Mouse (Mus musculus): ENCODE data around the gene Tspan11. TPM values are rescaled to one million over a fixed set of nuclear protein-coding genes. Genes with fewer than 3 reads are reported as not detected.

Tspan11 gene
- total and polyA plus RNA-seq, 2 experiments from 2014 or later = 3.6 to 5.6 TPM

DNA sequence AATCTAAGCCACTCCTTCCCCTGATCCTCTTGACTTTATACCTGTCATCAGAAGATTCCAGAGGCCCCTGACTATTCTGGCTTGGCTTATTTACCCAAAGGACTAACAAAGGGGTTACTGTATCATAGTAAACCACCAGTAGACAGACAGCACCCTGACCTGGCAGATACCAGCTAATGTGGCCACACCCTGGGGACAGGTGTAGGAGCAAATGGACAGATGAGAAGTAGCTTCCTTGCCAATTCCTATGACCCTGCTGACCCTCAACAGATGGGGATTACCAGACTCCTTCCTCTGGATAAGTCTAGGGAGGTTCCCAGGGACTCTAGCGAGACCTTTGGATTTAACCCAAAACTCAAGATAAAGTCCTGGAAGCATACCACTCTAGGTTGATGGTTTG lies 72.8 kb downstream of the Tspan11 start:
- ATAC-seq (no peak), DNase-seq (ENCODE audit: low spot score) (no peak)
- Histone ChIP-seq H3K4me1 (ENCODE audit: insufficient read depth, low read length) (no peaks in the 10 kb centered on the region), H3K27ac (no peak overlapping the region), H3K9ac (replicated peaks; ENCODE audit: low read length) (no peak overlapping the region), H3K36me3 (ENCODE audit: insufficient read depth, low read length) (peaks cover 13% of the 10 kb centered on the region), H3K4me2 (ENCODE audit: low read depth, low read length) (no peak overlapping the region), H3K4me3 (ENCODE audit: low read length) (no peak overlapping the region), H3K27me3 (ENCODE audit: insufficient read depth, low read length) (no peaks in the 10 kb centered on the region), H3K9me3 (ENCODE audit: low read length) (no peaks in the 10 kb centered on the region)
- 86% methylated on average over 1 of the region's 1 CpGs for WGBS
- no peak for TF ChIP-seq CTCF (IDR thresholded peaks at IDR 0.05; ENCODE audit: low read depth)

DNA sequence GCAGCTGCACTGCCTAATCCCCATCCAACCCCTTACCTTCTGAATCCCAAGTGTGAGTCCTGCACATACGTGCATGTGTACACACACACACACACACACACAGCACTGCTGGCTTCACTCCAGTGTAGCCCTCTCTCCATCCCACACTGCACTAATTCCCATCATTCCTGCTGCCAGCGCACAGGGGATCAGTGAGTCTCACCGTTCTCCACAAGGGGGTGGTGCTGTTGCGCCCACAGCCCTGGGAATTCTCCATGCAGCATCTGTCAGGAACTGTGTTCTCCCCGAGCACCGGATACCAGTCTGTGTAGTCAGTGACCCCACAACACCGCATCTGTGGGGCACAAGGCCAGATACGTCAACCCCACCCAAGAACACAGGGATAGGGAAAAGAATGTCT lies 78.1 kb downstream of the Tspan11 start:
- peak; percentile 83 for TF ChIP-seq CTCF (IDR thresholded peaks at IDR 0.05; ENCODE audit: low read depth)
- WGBS = 43% methylated on average over 8 of the region's 8 CpGs
- Histone ChIP-seq H3K36me3 (ENCODE audit: insufficient read depth, low read length) (peaks cover 13% of the 10 kb centered on the region), H3K27ac (no peak overlapping the region), H3K27me3 (ENCODE audit: insufficient read depth, low read length) (no peaks in the 10 kb centered on the region), H3K4me2 (ENCODE audit: low read depth, low read length) (no peak overlapping the region), H3K4me3 (ENCODE audit: low read length) (no peak overlapping the region), H3K9me3 (ENCODE audit: low read length) (no peaks in the 10 kb centered on the region), H3K9ac (replicated peaks; ENCODE audit: low read length) (no peak overlapping the region), H3K4me1 (ENCODE audit: insufficient read depth, low read length) (no peaks in the 10 kb centered on the region)
- ATAC-seq (peak; percentile 61), DNase-seq (ENCODE audit: low spot score) (peak; percentile 69)

DNA sequence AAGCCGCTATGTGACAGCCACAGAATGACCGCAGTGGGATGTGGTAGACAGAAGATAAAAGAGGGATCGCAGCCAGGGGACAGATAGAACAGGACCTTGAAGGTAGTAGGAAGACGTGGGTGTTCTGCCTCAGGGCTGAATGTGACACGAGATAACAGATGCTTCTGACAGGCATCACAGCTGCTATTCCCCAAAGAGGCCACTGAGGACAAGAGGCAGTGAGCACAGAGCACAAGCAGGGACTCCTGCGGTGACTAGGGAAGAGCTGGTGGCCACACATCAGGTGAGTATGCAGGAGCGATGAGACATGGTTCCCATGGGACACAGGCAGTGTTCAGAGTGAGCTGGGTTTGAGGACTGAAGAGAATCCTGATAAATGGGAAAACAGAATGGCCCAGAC lies 82.3 kb downstream of the Tspan11 start:
- TF ChIP-seq CTCF (IDR thresholded peaks at IDR 0.05; ENCODE audit: low read depth) = no peak
- 61% methylated on average over 7 of the region's 7 CpGs for WGBS
- peak; percentile 0; the same call in 1 of the 2 replicates for ATAC-seq
- Histone ChIP-seq H3K4me2 (ENCODE audit: low read depth, low read length) (no peak overlapping the region), H3K27me3 (ENCODE audit: insufficient read depth, low read length) (no peaks in the 10 kb centered on the region), H3K9ac (replicated peaks; ENCODE audit: low read length) (no peak overlapping the region), H3K36me3 (ENCODE audit: insufficient read depth, low read length) (no peaks in the 10 kb centered on the region; the same call in 1 of the 2 replicates), H3K4me1 (ENCODE audit: insufficient read depth, low read length) (peaks cover 10% of the 10 kb centered on the region; the same call in 1 of the 2 replicates), H3K9me3 (ENCODE audit: low read length) (no peaks in the 10 kb centered on the region), H3K27ac (no peak overlapping the region), H3K4me3 (ENCODE audit: low read length) (no peak overlapping the region)
- DNase-seq (ENCODE audit: low spot score) = no peak

DNA sequence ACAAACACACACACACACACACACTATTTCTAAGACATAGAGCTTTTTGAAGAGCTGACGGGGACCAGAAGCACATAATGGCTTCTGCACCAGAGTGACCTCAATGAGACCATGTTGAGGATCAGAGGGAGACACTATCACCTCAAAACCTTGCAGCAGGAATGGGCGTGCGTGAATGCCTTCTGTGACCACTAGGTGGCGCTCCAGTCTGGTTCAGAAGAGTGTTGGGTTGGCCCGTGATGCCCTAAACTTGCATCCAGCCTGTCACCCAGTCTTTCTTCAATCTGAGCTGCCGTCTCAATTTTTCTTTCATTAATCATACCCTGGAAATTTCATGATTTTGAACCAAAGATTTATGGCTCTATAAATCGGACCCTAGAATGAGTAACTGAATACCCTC lies 82.7 kb downstream of the Tspan11 start:
- Histone ChIP-seq H3K9ac (replicated peaks; ENCODE audit: low read length) (no peak overlapping the region), H3K36me3 (ENCODE audit: insufficient read depth, low read length) (no peaks in the 10 kb centered on the region), H3K27me3 (ENCODE audit: insufficient read depth, low read length) (no peaks in the 10 kb centered on the region), H3K27ac (no peak overlapping the region), H3K9me3 (ENCODE audit: low read length) (no peaks in the 10 kb centered on the region), H3K4me3 (ENCODE audit: low read length) (no peak overlapping the region), H3K4me2 (ENCODE audit: low read depth, low read length) (no peak overlapping the region), H3K4me1 (ENCODE audit: insufficient read depth, low read length) (peaks cover 10% of the 10 kb centered on the region; the same call in 1 of the 2 replicates)
- TF ChIP-seq CTCF (IDR thresholded peaks at IDR 0.05; ENCODE audit: low read depth) = peak; percentile 100
- peak; percentile 91 for DNase-seq (ENCODE audit: low spot score)
- 11% methylated on average over 7 of the region's 7 CpGs for WGBS
- ATAC-seq = peak; percentile 54

DNA sequence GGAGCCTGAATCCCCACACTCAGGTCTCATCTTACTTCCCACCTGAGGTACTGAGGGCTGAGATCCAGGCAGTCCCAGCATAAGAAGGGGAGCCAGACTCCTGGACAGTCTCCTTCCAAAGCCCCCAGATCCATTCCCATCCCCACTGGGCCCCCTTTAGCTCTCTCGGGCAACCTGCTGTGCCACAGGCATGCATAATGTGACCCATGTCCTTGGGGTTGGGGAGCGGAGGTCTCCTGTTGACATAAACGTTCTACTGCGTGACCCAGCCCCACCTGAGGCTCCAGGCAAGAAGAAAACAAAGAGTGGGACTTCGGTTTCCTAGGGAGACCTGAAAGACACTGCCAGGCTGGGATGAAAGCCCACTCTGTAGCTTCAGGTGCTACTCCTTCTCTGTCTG lies 83.5 kb downstream of the Tspan11 start:
- H3K9me3 ChIP-seq (ENCODE audit: low read length) = no peaks in the 10 kb centered on the region
- peaks cover 10% of the 10 kb centered on the region; the same call in 1 of the 2 replicates for H3K4me1 ChIP-seq (ENCODE audit: insufficient read depth, low read length)
- H3K27me3 ChIP-seq (ENCODE audit: insufficient read depth, low read length) = no peaks in the 10 kb centered on the region
- 62% methylated on average over 5 of the region's 5 CpGs for WGBS
- H3K4me2 ChIP-seq (ENCODE audit: low read depth, low read length) = no peak overlapping the region
- no peak for ATAC-seq
- H3K27ac ChIP-seq = no peak overlapping the region
- DNase-seq (ENCODE audit: low spot score) = no peak
- H3K4me3 ChIP-seq (ENCODE audit: low read length) = no peak overlapping the region
- TF ChIP-seq CTCF (IDR thresholded peaks at IDR 0.05; ENCODE audit: low read depth) = no peak
- no peaks in the 10 kb centered on the region for H3K36me3 ChIP-seq (ENCODE audit: insufficient read depth, low read length)
- H3K9ac ChIP-seq (replicated peaks; ENCODE audit: low read length) = no peak overlapping the region

DNA sequence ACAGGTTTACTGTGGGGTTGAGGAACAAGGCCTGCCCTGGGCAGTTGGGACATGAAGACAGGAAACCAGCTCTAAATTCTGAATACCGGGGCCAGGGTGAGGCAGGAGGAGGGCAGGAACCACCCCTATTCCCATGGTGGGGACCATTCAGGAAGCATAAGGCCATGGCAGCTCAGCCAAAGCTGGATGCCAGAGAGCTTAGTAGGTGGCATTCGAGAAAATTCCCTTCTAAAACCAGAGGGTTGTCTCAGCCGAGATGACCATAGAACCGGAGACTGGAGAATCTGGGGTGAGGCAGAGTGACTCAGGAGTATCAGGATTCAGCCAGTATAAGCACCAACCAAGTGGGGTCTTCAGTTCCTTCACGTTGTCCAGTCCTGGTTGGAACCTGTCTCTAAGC lies 84.5 kb downstream of the Tspan11 start:
- Histone ChIP-seq H3K9ac (replicated peaks; ENCODE audit: low read length) (no peak overlapping the region), H3K27ac (no peak overlapping the region), H3K4me3 (ENCODE audit: low read length) (no peak overlapping the region), H3K36me3 (ENCODE audit: insufficient read depth, low read length) (no peaks in the 10 kb centered on the region), H3K27me3 (ENCODE audit: insufficient read depth, low read length) (no peaks in the 10 kb centered on the region), H3K9me3 (ENCODE audit: low read length) (no peaks in the 10 kb centered on the region), H3K4me2 (ENCODE audit: low read depth, low read length) (no peak overlapping the region), H3K4me1 (ENCODE audit: insufficient read depth, low read length) (peaks cover 10% of the 10 kb centered on the region; the same call in 1 of the 2 replicates)
- ATAC-seq (no peak), DNase-seq (ENCODE audit: low spot score) (no peak)
- WGBS = 89% methylated on average over 5 of the region's 5 CpGs
- TF ChIP-seq CTCF (IDR thresholded peaks at IDR 0.05; ENCODE audit: low read depth) = no peak

DNA sequence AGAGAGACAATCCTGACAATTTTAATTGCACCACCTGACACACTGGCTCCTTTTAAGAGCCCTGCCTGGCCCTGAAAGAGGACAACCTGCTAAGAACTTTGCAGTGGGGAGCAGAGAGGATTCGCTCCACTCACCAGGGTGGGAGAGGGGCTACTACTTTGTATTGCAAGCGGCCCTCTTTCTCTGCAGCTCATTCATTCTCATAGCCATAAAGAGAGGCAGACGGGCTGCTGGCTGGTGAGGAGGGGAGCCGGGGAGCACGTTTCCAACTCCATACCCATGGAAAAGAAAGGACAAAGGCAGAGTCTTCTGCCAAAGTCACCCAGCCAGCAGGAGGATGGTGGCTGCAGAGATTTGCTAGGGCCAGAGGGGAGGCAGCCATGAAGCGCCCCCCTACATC lies 86.2 kb downstream of the Tspan11 start:
- peak; percentile 57 for DNase-seq (ENCODE audit: low spot score)
- ATAC-seq = peak; percentile 48
- Histone ChIP-seq H3K27me3 (ENCODE audit: insufficient read depth, low read length) (no peaks in the 10 kb centered on the region), H3K4me3 (ENCODE audit: low read length) (no peak overlapping the region), H3K9me3 (ENCODE audit: low read length) (no peaks in the 10 kb centered on the region), H3K36me3 (ENCODE audit: insufficient read depth, low read length) (no peaks in the 10 kb centered on the region), H3K9ac (replicated peaks; ENCODE audit: low read length) (0 out of 2 replicates have a peak overlapping the region, but pooled peaks have one; percentile 6), H3K4me1 (ENCODE audit: insufficient read depth, low read length) (peaks cover 10% of the 10 kb centered on the region; the same call in 1 of the 2 replicates), H3K27ac (peak overlapping the region; percentile 79), H3K4me2 (ENCODE audit: low read depth, low read length) (no peak overlapping the region)
- TF ChIP-seq CTCF (IDR thresholded peaks at IDR 0.05; ENCODE audit: low read depth) = no peak
- 29% methylated on average over 6 of the region's 6 CpGs for WGBS
